Mouse (Mus musculus) liver, embryonic 14.5 days (tissue): ENCODE measurements at regions not wholly inside any gene's neighbourhood (a gene's known extent, or its start where the extent isn't known, plus 50 kb on each side); places are given as distances from the start of the nearest gene placed in this dataset.

Experiments used
- CTCF ChIP-seq: IDR thresholded peaks from 2 replicates; pipeline ENCODE4 v1.5.1; 2016; ENCODE audit warnings: antibody characterized with exemption, low read depth, control low read depth
- EP300 ChIP-seq: IDR thresholded peaks from 2 replicates; pipeline ENCODE4 v1.6.1; 2016; ENCODE audit warnings: antibody characterized with exemption, low read depth

DNA sequence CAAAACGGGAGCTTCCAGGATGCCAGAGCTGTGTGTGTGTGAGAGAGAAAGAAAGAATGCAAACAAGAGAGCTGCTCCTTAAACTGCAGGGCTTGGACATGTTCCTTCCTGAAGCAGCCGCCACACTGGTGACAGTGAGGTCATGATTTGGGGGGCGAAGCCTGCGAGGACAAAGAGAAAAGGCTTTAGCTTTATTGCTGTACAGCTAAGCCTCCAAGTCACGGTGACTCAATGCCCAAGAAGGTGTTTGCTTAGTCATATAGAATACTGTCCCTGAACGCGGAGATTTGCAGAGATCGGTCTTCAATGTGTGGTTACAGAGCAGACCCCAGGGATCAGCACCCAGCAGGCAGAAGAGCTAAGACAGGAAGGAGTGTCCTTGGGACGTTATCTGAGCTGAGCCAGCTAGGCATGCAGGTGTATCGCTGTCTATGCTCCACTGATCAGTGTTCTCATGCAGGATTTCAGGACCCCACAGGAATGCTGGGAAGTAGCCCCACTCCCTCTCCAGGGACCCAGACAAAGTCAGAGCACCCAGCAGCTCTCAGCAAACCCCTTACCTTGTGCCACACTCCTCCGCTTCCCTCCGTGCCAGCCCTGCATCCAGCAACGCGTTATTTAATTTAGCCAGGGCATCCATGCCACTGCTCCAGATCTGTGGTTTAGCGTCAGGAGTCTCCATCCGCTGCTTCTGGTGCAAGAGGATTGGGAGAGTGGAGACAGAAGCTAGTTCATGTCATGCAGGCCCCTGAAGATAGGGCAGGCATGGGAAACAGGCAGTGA, 129.0 kb downstream of the 3110018I06Rik start:
- TF ChIP-seq CTCF, result no peak
- no peak for TF ChIP-seq EP300
